In the genomic region with DNA sequence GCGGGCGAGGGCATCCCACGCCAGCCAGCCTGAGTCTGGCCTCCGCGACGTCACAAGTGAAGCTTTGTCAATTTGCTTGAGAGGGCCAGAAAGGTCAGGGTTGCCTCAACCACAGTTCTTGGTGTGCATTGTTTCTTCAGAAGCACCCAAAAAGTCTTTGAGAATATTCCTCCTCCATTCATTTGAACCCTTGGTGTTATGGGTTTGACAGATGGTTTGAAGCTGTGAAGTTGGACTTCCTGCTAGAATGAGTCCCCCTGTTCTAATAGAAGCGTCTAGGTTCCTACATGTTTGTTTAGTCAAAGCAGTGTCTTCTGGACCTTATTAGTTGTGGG, we compare ENCODE assay signal across 9 mouse cellular contexts. TPM values are rescaled to one million over a fixed set of nuclear protein-coding genes. Genes with fewer than 3 reads are reported as not detected.
DNase-seq lines count a peak whose midpoint lies in the region; ATAC-seq and TF ChIP-seq lines count a peak whose summit lies in the region.
"Had no signal": no experiment of that assay in that cellular context is flagged by ENCODE, and none has a peak within 500 bp of the region (broad histone marks: within the 10 kb centered on the region; RNA-seq: fewer than 3 reads in every experiment).

No protein-coding gene starts in this region.

- peak overlapping the region; percentile 57 for H3K4me3 ChIP-seq in kidney, embryonic 15.5 days (replicated peaks)
- H3K4me3 ChIP-seq in embryonic facial prominence, embryonic 11.5 days (ENCODE audit: low read depth, low read length): peak overlapping the region; percentile 69
- peak overlapping the region; percentile 76 for H3K4me3 ChIP-seq in hindbrain, postnatal 0 days (ENCODE audit: low read length)
- peak overlapping the region; percentile 67 for H3K4me3 ChIP-seq in midbrain, postnatal 0 days (ENCODE audit: low read depth, low read length)

- ATAC-seq in kidney, embryonic 15.5 days (replicated peaks; ENCODE audit: low FRiP score): no peak
- ATAC-seq in embryonic facial prominence, embryonic 11.5 days (replicated peaks; ENCODE audit: insufficient number of reproducible peaks, low FRiP score, low TSS enrichment, low read depth): no peak
- ATAC-seq in hindbrain, postnatal 0 days: peak; percentile 1; the same call in 1 of the 2 replicates
- no peak for ATAC-seq in midbrain, postnatal 0 days (ENCODE audit: low FRiP score)

- WGBS in kidney, embryonic 15.5 days: 3% methylated on average over 7 of the region's 7 CpGs
- WGBS in embryonic facial prominence, embryonic 11.5 days: under 1% methylated on average over 6 of the region's 7 CpGs
- WGBS in hindbrain, postnatal 0 days: 2% methylated on average over 7 of the region's 7 CpGs
- WGBS in midbrain, postnatal 0 days: 6% methylated on average over 7 of the region's 7 CpGs

- H3K9me3 ChIP-seq in kidney, embryonic 15.5 days (replicated peaks): no peaks in the 10 kb centered on the region
- no peaks in the 10 kb centered on the region for H3K9me3 ChIP-seq in embryonic facial prominence, embryonic 11.5 days (replicated peaks; ENCODE audit: control insufficient read depth, low read length)
- H3K9me3 ChIP-seq in hindbrain, postnatal 0 days (ENCODE audit: low read length): no peaks in the 10 kb centered on the region
- no peaks in the 10 kb centered on the region for H3K9me3 ChIP-seq in midbrain, postnatal 0 days (ENCODE audit: low read length)

- no peak for TF ChIP-seq CTCF in hindbrain, postnatal 0 days (IDR thresholded peaks at IDR 0.05; ENCODE audit: low read depth)
- no peak for TF ChIP-seq CTCF in midbrain, postnatal 0 days (IDR thresholded peaks at IDR 0.05)

- no peak for DNase-seq in kidney, adult 8-10 months
- DNase-seq in embryonic facial prominence, embryonic 11.5 days (ENCODE audit: low spot score): no peak
- DNase-seq in hindbrain, postnatal 0 days (ENCODE audit: low spot score): no peak
- no peak for DNase-seq in midbrain, postnatal 0 days (ENCODE audit: low spot score)
- no peak for DNase-seq in gastrocnemius, postnatal 10 days
- no peak for DNase-seq in frontal cortex, postnatal 36 days (ENCODE audit: low spot score in 2 of 2)
- DNase-seq in retina, embryonic 14.5 days (ENCODE audit: low spot score): no peak

- peaks cover 16% of the 10 kb centered on the region for H3K4me1 ChIP-seq in kidney, embryonic 15.5 days
- H3K4me1 ChIP-seq in embryonic facial prominence, embryonic 11.5 days (ENCODE audit: control insufficient read depth, insufficient read depth, low read length): no peaks in the 10 kb centered on the region
- H3K4me1 ChIP-seq in hindbrain, postnatal 0 days (ENCODE audit: insufficient read depth, low read length): peaks cover 13% of the 10 kb centered on the region; the same call in 1 of the 2 replicates
- peaks cover 3% of the 10 kb centered on the region; the same call in 1 of the 2 replicates for H3K4me1 ChIP-seq in midbrain, postnatal 0 days (ENCODE audit: insufficient read depth, low read length)

- H3K27me3 ChIP-seq in kidney, embryonic 15.5 days: no peaks in the 10 kb centered on the region
- no peaks in the 10 kb centered on the region for H3K27me3 ChIP-seq in embryonic facial prominence, embryonic 11.5 days (ENCODE audit: control insufficient read depth, insufficient read depth, low read length)
- H3K27me3 ChIP-seq in hindbrain, postnatal 0 days (ENCODE audit: insufficient read depth, low read length): no peaks in the 10 kb centered on the region
- no peaks in the 10 kb centered on the region for H3K27me3 ChIP-seq in midbrain, postnatal 0 days (ENCODE audit: insufficient read depth, low read length)
- H3K27me3 ChIP-seq: Patski had no signal

- peak overlapping the region; percentile 70 for H3K9ac ChIP-seq in kidney, embryonic 15.5 days
- H3K9ac ChIP-seq in embryonic facial prominence, embryonic 11.5 days (replicated peaks; ENCODE audit: low read length): peak overlapping the region; percentile 88
- H3K9ac ChIP-seq in hindbrain, postnatal 0 days (replicated peaks; ENCODE audit: low read length): peak overlapping the region; percentile 93
- H3K9ac ChIP-seq in midbrain, postnatal 0 days (replicated peaks; ENCODE audit: low read length, poor library complexity, severe bottlenecking): peak overlapping the region; percentile 85

- peak overlapping the region; percentile 74 for H3K27ac ChIP-seq in kidney, embryonic 15.5 days
- H3K27ac ChIP-seq in embryonic facial prominence, embryonic 11.5 days (replicated peaks; ENCODE audit: low read depth, low read length): no peak overlapping the region
- H3K27ac ChIP-seq in hindbrain, postnatal 0 days: peak overlapping the region; percentile 95
- peak overlapping the region; percentile 91 for H3K27ac ChIP-seq in midbrain, postnatal 0 days (ENCODE audit: low read depth, low read length)

- H3K36me3 ChIP-seq in kidney, embryonic 15.5 days: no peaks in the 10 kb centered on the region
- no peaks in the 10 kb centered on the region for H3K36me3 ChIP-seq in embryonic facial prominence, embryonic 11.5 days (replicated peaks; ENCODE audit: control insufficient read depth, insufficient read depth, low read depth, low read length)
- no peaks in the 10 kb centered on the region for H3K36me3 ChIP-seq in hindbrain, postnatal 0 days (ENCODE audit: insufficient read depth, low read length)
- no peaks in the 10 kb centered on the region for H3K36me3 ChIP-seq in midbrain, postnatal 0 days (ENCODE audit: insufficient read depth, low read length)

- H3K4me2 ChIP-seq in kidney, embryonic 15.5 days: peak overlapping the region; percentile 81
- H3K4me2 ChIP-seq in embryonic facial prominence, embryonic 11.5 days (ENCODE audit: low read depth, low read length): peak overlapping the region; percentile 88
- peak overlapping the region; percentile 90 for H3K4me2 ChIP-seq in hindbrain, postnatal 0 days (ENCODE audit: low read depth, low read length)
- peak overlapping the region; percentile 80 for H3K4me2 ChIP-seq in midbrain, postnatal 0 days (ENCODE audit: low read depth, low read length, poor library complexity, severe bottlenecking)

RNA-seq across cellular contexts. Expression of a gene that starts 0.3 kb away (rescaled TPM):
- 17.4 and 20.1 TPM in 2 replicates for polyA plus RNA-seq in kidney, embryonic 15.5 days (2015; fragmentation: Nextera tagmentation; extraction: Ambion mirVana)
- 14.4 and 15.5 TPM in 2 replicates for polyA plus RNA-seq in embryonic facial prominence, embryonic 11.5 days (2014; fragmentation: Nextera tagmentation; extraction: Ambion mirVana)
- 26.6 and 41.7 TPM in 2 replicates for total RNA-seq in hindbrain, postnatal 0 days (2014; rRNA removed)
- 39.2 and 44.0 TPM in 2 replicates for polyA plus RNA-seq in hindbrain, postnatal 0 days (2015; fragmentation: Nextera tagmentation; extraction: Ambion mirVana)
- 43.0 and 49.8 TPM in 2 replicates for total RNA-seq in midbrain, postnatal 0 days (2014; rRNA removed)
- polyA plus RNA-seq in midbrain, postnatal 0 days (2015; fragmentation: Nextera tagmentation; extraction: Ambion mirVana): 45.8 and 46.8 TPM in 2 replicates
- total RNA-seq in gastrocnemius, postnatal 10 days (2021): 10 to 100 TPM in 1 of 2 experiments, 1 to 10 TPM in 1; 9.8 to 10.1 TPM

RNA-seq across cellular contexts. Expression of a gene that starts 26.9 kb away (rescaled TPM):
- polyA plus RNA-seq in kidney, embryonic 15.5 days (2015; fragmentation: Nextera tagmentation; extraction: Ambion mirVana): 22.2 TPM in 2 replicates
- 26.2 and 31.0 TPM in 2 replicates for polyA plus RNA-seq in embryonic facial prominence, embryonic 11.5 days (2014; fragmentation: Nextera tagmentation; extraction: Ambion mirVana)
- 17.0 and 18.0 TPM in 2 replicates for total RNA-seq in hindbrain, postnatal 0 days (2014; rRNA removed)
- 20.9 and 22.9 TPM in 2 replicates for polyA plus RNA-seq in hindbrain, postnatal 0 days (2015; fragmentation: Nextera tagmentation; extraction: Ambion mirVana)
- total RNA-seq in midbrain, postnatal 0 days (2014; rRNA removed): 13.5 and 23.1 TPM in 2 replicates
- 20.2 and 20.9 TPM in 2 replicates for polyA plus RNA-seq in midbrain, postnatal 0 days (2015; fragmentation: Nextera tagmentation; extraction: Ambion mirVana)
- total RNA-seq in gastrocnemius, postnatal 10 days (2021): 10 to 100 TPM; 29.2 to 35.5 TPM
